Mouse (Mus musculus): ENCODE results near the gene Strc. TPM values are rescaled to one million over a fixed set of nuclear protein-coding genes. Genes with fewer than 3 reads are reported as not detected.

Strc gene
- polyA plus RNA-seq, 1 experiment from 2014 or later = not detected

- H3K27ac ChIP-seq = 0 out of 2 replicates have a peak overlapping the region, but pooled peaks have one; percentile 64
- ATAC-seq = peak; percentile 2; the same call in 1 of the 2 replicates
- peak overlapping the region; percentile 84 for H3K9ac ChIP-seq
- 4% methylated on average over 6 of the region's 6 CpGs for WGBS (ENCODE audit: insufficient replicate concordance)
- peak overlapping the region; percentile 81 for H3K4me3 ChIP-seq
- H3K9me3 ChIP-seq (replicated peaks) = no peaks in the 10 kb centered on the region
- peaks cover 21% of the 10 kb centered on the region for H3K4me1 ChIP-seq
- peaks cover 5% of the 10 kb centered on the region for H3K36me3 ChIP-seq
- peaks cover 56% of the 10 kb centered on the region for H3K27me3 ChIP-seq (replicated peaks)
- peak overlapping the region; percentile 98 for H3K4me2 ChIP-seq
These were observed 32.6 kb downstream of the Strc start for GRCm38 (mm10) chr2:121354378-121354777.

GRCm38 (mm10) chr2:121353156-121353555 lies 33.8 kb downstream of the Strc start:
- no peak for ATAC-seq
- no peaks in the 10 kb centered on the region for H3K9me3 ChIP-seq (replicated peaks)
- no peak overlapping the region for H3K27ac ChIP-seq
- H3K36me3 ChIP-seq = peaks cover 10% of the 10 kb centered on the region
- WGBS (ENCODE audit: insufficient replicate concordance) = 58% methylated on average over 8 of the region's 8 CpGs
- H3K4me1 ChIP-seq = peaks cover 16% of the 10 kb centered on the region
- H3K9ac ChIP-seq = no peak overlapping the region
- H3K4me2 ChIP-seq = no peak overlapping the region
- H3K27me3 ChIP-seq (replicated peaks) = peaks cover 44% of the 10 kb centered on the region
- H3K4me3 ChIP-seq = no peak overlapping the region

DNA sequence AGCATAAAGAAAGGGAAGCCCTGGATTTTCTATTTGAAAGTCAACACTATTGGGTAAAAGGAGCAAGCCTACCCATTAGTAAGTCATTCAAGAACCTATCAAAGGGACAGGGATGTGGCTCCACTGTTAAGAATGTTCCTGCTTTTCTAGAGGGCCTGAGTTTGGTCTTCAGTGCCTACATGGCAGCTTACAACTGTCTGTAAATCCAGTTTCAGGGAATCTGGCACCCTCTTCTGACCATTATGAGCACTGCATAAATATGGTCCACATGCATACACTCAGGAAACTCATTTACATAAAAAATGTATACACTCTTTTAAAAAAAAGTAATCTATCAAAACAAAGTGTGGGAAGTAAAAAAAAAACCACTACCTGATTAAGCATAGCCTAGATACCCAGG lies 47.9 kb downstream of the Strc start:
- H3K4me2 ChIP-seq = no peak overlapping the region
- ATAC-seq = no peak
- H3K27ac ChIP-seq = no peak overlapping the region
- H3K9ac ChIP-seq = no peak overlapping the region
- no peaks in the 10 kb centered on the region for H3K36me3 ChIP-seq
- H3K4me1 ChIP-seq = no peaks in the 10 kb centered on the region
- no peaks in the 10 kb centered on the region for H3K9me3 ChIP-seq (replicated peaks)
- H3K4me3 ChIP-seq = no peak overlapping the region
- H3K27me3 ChIP-seq (replicated peaks) = no peaks in the 10 kb centered on the region

DNA sequence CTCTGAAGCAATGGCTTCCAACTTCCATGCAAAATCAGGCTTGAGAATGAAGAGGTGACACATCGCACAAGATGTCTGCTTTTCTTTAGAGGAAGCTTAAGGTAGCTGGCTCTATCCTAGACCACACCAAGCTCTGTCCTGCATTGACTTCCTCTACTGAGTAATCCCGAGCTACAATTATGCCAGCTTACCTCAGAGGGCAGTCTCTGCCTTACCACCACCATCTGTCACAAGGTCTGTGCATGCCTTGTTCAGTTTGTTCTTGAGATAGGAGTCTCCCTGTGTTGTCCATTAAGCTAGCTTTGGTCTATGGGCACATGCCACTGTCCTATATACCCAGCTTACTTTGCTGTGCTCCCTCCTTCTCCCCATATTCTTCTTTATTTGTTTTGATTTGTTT lies 57.5 kb downstream of the Strc start:
- H3K27me3 ChIP-seq (replicated peaks) = no peaks in the 10 kb centered on the region
- no peak overlapping the region for H3K4me2 ChIP-seq
- ATAC-seq = no peak
- no peak overlapping the region for H3K4me3 ChIP-seq
- H3K36me3 ChIP-seq = no peaks in the 10 kb centered on the region
- H3K27ac ChIP-seq = no peak overlapping the region
- H3K9me3 ChIP-seq (replicated peaks) = no peaks in the 10 kb centered on the region
- no peak overlapping the region for H3K9ac ChIP-seq
- WGBS (ENCODE audit: insufficient replicate concordance) = 69% methylated on average over 2 of the region's 2 CpGs
- no peaks in the 10 kb centered on the region for H3K4me1 ChIP-seq

- Histone ChIP-seq H3K27ac (no peak overlapping the region), H3K9ac (no peak overlapping the region), H3K4me2 (no peak overlapping the region), H3K4me3 (no peak overlapping the region), H3K36me3 (no peaks in the 10 kb centered on the region), H3K9me3 (replicated peaks) (no peaks in the 10 kb centered on the region), H3K27me3 (replicated peaks) (no peaks in the 10 kb centered on the region), H3K4me1 (no peaks in the 10 kb centered on the region)
- ATAC-seq = no peak
- 55% methylated on average over 10 of the region's 10 CpGs for WGBS (ENCODE audit: insufficient replicate concordance)
These were observed 63.1 kb downstream of the Strc start for GRCm38 (mm10) chr2:121323693-121324470.

GRCm38 (mm10) chr2:121323041-121323440 lies 63.9 kb downstream of the Strc start:
- WGBS (ENCODE audit: insufficient replicate concordance) = 80% methylated on average over 10 of the region's 10 CpGs

DNA sequence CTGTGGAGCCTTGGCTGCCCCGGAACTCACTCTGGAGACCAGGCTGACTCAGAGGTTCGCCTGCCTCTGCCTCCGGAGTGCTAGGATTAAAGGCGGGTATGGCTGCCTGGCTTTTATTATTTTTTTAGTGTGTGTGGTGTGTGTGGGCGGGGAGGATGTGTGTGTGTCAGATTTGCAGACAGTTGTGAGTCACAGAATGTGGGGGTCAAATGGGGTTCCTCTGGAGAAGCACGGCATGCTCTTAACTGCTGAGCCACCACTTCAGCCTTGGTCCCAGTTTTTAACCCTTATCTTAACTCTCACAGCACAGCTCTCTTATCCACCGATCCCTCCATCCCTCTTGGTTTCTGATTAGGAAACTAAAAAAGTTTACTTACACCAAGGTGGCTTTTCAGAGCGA lies 70.7 kb downstream of the Strc start:
- no peak overlapping the region for H3K4me3 ChIP-seq
- H3K27me3 ChIP-seq (replicated peaks) = 0 out of 2 replicates have a peak, but pooled peaks cover 6% of the 10 kb centered on the region
- H3K9ac ChIP-seq = no peak overlapping the region
- H3K4me1 ChIP-seq = 0 out of 2 replicates have a peak, but pooled peaks cover 11% of the 10 kb centered on the region
- ATAC-seq = no peak
- H3K27ac ChIP-seq = no peak overlapping the region
- WGBS (ENCODE audit: insufficient replicate concordance) = 46% methylated on average over 8 of the region's 8 CpGs
- no peaks in the 10 kb centered on the region for H3K36me3 ChIP-seq
- no peak overlapping the region for H3K4me2 ChIP-seq
- no peaks in the 10 kb centered on the region for H3K9me3 ChIP-seq (replicated peaks)

More at GRCm38 (mm10) chr2:121323041-121323440, 63.9 kb downstream of the Strc start:
- no peak overlapping the region for H3K27ac ChIP-seq
- H3K36me3 ChIP-seq = no peaks in the 10 kb centered on the region
- H3K4me2 ChIP-seq = no peak overlapping the region
- no peaks in the 10 kb centered on the region for H3K4me1 ChIP-seq
- no peak for ATAC-seq
- no peak overlapping the region for H3K4me3 ChIP-seq
- no peaks in the 10 kb centered on the region for H3K9me3 ChIP-seq (replicated peaks)
- H3K27me3 ChIP-seq (replicated peaks) = no peaks in the 10 kb centered on the region
- H3K9ac ChIP-seq = no peak overlapping the region

Other genes starting within 250 kb of the Strc start
- 11.2 and 11.5 TPM in 2 replicates for gene Adal, start 246.7 kb downstream of the Strc start, polyA plus RNA-seq (2016; fragmentation: Nextera tagmentation; extraction: Ambion mirVana)
- 11.8 and 12.3 TPM in 2 replicates for gene Lcmt2, start 246.5 kb downstream of the Strc start, polyA plus RNA-seq (2016; fragmentation: Nextera tagmentation; extraction: Ambion mirVana)
- gene Tubgcp4, start 216.5 kb downstream of the Strc start, polyA plus RNA-seq (2016; fragmentation: Nextera tagmentation; extraction: Ambion mirVana) = 37.2 and 37.8 TPM in 2 replicates
- 4.7 and 5.1 TPM in 2 replicates for gene Zscan29, start 216.0 kb downstream of the Strc start, polyA plus RNA-seq (2016; fragmentation: Nextera tagmentation; extraction: Ambion mirVana)
- gene Trp53bp1, start 115.8 kb downstream of the Strc start, polyA plus RNA-seq (2016; fragmentation: Nextera tagmentation; extraction: Ambion mirVana) = 22.2 and 23.3 TPM in 2 replicates
- 0.25 and 0.29 TPM in 2 replicates for gene Map1a, start 97.6 kb downstream of the Strc start, polyA plus RNA-seq (2016; fragmentation: Nextera tagmentation; extraction: Ambion mirVana)
- 8.1 and 8.7 TPM in 2 replicates for gene Ppip5k1, start 31.8 kb downstream of the Strc start, polyA plus RNA-seq (2016; fragmentation: Nextera tagmentation; extraction: Ambion mirVana)
- 0.16 TPM in 1 of 2 replicates, not detected in the other for gene Ckmt1, start 29.5 kb downstream of the Strc start, polyA plus RNA-seq (2016; fragmentation: Nextera tagmentation; extraction: Ambion mirVana)
- gene Pdia3, start 26.6 kb upstream of the Strc start, polyA plus RNA-seq (2016; fragmentation: Nextera tagmentation; extraction: Ambion mirVana) = 353 and 364 TPM in 2 replicates
- 0.84 and 1.0 TPM in 2 replicates for gene Catsper2, start 26.6 kb upstream of the Strc start, polyA plus RNA-seq (2016; fragmentation: Nextera tagmentation; extraction: Ambion mirVana)
- gene Ell3, start 57.1 kb upstream of the Strc start, polyA plus RNA-seq (2016; fragmentation: Nextera tagmentation; extraction: Ambion mirVana) = 1.4 and 1.6 TPM in 2 replicates
- gene Serf2, start 62.0 kb upstream of the Strc start, polyA plus RNA-seq (2016; fragmentation: Nextera tagmentation; extraction: Ambion mirVana) = 321 and 334 TPM in 2 replicates
- gene Hypk, start 66.1 kb upstream of the Strc start, polyA plus RNA-seq (2016; fragmentation: Nextera tagmentation; extraction: Ambion mirVana) = 111 and 127 TPM in 2 replicates
- 0.13 TPM in 1 of 2 replicates, not detected in the other for gene Serinc4, start 69.6 kb upstream of the Strc start, polyA plus RNA-seq (2016; fragmentation: Nextera tagmentation; extraction: Ambion mirVana)
- gene Mfap1b, start 86.9 kb upstream of the Strc start, polyA plus RNA-seq (2016; fragmentation: Nextera tagmentation; extraction: Ambion mirVana) = 32.2 and 34.4 TPM in 2 replicates
- 15.2 and 17.3 TPM in 2 replicates for gene Mfap1a, start 119.5 kb upstream of the Strc start, polyA plus RNA-seq (2016; fragmentation: Nextera tagmentation; extraction: Ambion mirVana)
- 10.8 and 11.1 TPM in 2 replicates for gene Wdr76, start 119.6 kb upstream of the Strc start, polyA plus RNA-seq (2016; fragmentation: Nextera tagmentation; extraction: Ambion mirVana)

Measured in liver, embryonic 12.5 days (tissue).